Mouse (Mus musculus) yolk sac, embryonic 10.5 days (tissue): ENCODE data around the gene Zfp36.

Experiments
- DNase-seq: peaks from one replicate; pipeline ENCODE4 v3.0.0-alpha.2; 2017; ENCODE audit warnings: low spot score

The Zfp36 gene

DNA sequence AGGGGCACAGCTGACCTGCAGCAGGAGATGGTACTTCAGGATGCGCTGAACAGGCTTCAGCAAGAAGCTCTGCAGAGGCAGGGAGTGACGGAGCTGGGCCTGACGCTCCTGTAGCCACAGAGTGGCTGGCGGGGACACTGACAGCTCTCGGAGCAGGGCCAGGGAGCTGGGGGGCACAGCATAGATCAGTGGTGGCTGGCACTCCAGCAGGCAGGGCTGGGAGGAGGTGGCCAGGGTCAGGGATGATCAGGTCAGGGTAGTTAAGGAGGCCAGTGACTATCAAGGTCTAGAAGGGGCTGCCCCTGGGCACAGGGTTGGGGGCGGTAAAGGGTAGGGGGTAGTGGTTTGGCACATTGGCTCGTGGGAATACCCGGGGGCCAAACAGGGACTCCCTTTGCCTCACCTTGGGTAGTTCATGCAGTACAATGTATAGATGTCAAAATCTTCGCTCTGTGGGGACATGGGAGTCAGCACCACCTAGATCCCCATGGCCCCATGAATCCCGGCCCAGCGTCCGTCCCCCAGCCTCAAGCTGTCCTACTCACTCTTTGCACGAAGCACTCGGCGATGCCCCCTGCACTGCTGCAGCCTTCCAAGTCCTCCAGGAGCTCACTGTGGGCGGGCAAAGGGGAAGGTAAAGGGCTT is 11.7 kb downstream of the Zfp36 start:
- no peak for DNase-seq

DNA sequence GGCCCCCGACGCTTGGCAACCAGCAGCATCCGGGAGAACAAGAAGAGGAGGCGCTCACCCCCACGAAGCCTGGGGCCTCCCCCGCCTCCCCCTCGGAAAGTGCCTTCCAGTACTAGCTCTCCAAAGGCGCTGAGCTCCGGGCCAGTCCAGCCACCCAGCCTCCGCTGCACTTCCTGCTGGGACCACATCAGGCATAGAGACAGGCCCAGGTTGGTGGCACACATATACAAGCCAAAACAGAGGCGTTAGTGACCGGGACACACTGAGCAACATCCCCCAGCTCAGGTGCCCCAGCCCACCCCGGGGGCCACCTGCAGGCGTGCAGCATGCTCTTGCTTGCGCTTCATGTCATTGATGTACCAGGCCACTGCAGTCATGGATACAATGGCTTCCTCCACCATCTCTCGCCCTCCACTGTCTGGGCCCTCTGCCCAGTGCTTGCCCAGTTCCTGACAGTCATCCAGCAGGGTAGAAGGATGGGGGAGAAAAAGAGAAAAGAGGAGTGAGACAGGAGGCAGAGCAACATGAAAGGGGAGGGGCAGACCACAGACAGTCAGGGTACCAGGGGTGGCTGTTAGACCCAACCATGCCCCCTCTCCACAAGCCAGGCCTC is 12.3 kb downstream of the Zfp36 start:
- DNase-seq = no peak

DNA sequence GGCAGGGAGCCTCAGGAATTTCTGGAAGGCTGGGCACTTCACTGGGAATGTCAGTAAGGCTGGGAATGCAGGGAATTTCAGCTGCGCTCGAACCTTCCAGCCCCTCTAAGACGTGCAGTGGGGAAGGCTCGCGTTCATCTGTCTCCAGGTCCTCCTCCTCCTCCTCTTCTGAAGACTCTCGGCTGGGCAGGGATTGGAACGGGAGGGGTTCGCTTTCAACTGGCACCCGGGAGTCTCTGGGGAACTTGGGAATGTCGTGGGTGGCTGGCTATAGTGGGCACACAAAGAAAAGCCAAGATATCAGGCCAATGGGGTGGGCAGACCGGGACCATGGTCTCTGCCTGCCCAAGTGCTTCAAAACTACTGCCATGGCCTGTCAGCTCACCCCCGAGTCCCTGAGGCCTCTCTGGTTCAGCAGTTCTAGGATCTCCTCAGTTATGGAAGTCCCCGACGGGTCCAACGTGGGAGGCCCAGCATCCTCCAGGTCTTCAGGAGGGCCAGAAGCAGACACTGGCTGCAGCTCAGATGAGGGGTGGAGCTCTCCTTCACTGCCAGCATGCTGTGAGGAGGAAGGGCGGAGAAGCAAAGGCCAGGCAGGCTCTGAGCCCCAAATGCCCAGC is 17.5 kb downstream of the Zfp36 start:
- no peak for DNase-seq

DNA sequence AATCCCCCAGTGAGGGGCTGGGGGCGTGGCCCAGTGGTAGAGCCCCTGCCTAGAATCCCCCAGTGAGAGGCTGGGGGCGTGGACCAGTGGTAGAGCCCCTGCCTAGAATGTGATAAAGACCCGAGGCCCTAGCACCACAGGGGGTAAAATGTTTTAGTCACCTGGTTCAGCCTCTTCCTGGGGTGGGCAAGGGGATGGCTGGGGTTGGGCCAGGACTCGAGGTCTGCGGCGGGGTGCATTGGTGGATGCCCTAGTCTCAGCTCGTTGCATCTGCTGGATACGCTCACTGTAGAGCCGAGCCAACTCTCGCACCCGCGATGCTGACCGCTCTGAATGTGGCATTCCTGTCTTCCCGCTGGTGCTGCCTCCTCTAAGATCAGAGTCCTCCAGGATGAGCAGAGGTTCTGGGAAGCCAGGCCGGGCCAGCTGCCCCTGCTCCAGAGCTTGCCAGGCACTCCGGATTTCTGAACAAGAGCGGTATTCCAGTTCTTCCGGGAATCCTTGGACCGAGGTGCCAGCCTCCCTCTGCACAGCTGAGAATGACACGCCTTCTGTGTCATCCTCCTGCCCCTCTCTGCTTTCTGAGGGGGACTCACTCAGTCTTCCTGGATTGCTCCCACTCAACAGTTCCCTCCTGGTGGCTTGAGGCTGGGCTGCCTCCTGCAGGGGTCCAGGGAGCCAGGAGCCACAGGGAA is 18.3 kb downstream of the Zfp36 start:
- no peak for DNase-seq

DNA sequence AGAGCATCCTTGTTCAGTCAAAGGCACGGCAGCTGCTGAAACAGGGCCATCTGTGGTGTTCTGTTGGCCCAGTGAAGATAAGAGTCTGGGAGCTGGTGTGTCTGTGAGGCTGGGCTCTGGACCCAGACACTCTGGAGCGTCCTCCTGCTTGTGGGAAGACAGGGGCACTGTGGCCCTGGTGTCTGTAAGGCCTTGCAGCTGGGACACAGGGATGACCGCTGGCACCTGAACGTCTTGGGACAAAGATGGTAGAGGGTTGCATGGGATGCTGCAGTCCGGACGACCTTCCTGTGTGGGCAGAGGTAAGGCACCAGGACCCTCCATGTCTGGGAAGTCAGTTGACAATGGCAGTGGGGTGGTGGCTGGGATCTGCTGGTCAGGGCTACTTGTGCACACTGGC is 19.8 kb downstream of the Zfp36 start:
- DNase-seq = no peak

DNA sequence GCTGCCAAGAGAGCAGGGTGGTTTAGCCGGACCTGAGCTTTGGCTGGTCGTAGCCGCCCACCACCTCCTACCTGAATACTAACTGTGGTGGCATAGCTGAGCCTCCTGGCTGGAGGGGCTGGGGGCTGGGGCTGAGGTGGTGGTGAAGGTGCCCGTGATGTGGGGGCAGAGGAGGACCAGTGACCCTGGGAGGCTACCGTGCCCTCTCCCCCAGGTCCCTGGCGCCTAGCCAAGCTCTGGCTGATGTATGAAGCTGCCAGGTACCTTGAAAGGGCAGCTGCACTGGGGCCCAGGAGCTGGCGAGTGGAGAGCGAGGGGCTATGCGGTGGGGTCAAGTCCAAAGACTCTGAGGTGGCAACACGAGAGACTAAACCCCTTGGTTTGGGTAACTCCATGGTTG is 20.2 kb downstream of the Zfp36 start:
- DNase-seq = no peak

DNA sequence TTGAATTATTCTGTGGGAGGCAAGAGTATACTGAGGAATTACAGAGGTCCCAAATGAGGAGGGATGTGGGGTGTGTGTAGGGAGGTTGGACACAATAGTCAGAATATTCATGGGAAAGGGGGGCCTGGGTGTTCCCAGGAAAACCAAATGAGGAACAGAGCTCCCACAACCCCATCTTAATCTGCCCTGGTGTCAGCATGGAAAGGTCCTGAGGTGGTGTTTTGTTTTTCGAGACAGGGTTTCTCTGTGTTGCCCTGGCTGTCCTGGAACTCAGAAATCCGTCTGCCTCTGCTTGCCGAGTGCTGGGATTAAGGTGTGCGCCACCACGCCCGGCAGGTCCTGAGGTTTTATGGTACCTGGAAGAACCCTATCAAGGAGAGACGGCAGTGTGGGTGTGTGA is 21.6 kb downstream of the Zfp36 start:
- DNase-seq = no peak

DNA sequence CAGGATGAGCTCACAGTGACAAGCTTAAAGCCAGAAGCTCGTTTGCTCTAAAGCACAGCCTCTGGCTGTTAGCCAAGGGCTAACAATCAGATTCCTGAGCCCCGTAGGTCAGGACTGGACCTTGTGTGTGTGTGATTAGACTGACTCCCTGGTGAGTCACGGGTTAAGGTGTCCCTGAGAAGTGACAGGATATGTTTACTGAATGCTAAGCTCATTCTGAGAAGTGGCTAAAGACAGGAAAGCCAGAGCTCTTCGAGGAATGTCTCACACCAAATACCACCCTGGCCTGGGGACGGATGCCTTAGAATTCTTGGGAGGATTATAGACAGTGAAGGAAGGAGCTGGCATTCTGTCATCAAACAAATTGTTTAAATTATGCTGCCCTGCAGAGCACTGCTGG is 22.1 kb downstream of the Zfp36 start:
- DNase-seq = peak; percentile 85

DNA sequence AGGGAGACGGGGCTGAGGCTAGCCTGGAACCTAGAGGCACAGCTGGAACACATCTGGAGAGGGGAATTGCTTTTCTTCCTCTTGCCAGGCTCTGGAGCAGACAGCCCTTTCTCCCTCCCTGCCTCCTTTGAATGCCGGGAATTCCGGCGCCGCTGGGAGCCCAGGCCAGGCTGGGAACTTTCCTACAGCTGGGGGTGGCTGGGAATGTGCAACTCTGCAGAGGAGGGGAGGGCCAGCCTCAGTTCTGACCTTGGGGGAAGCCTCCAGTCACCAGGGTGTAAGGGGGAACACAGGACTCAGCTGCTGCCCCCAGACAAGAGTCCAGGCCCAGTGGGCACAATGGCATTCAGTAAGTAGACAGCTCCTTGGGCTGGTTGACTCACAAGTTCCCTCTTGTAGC is 23.1 kb downstream of the Zfp36 start:
- peak; percentile 81 for DNase-seq

DNA sequence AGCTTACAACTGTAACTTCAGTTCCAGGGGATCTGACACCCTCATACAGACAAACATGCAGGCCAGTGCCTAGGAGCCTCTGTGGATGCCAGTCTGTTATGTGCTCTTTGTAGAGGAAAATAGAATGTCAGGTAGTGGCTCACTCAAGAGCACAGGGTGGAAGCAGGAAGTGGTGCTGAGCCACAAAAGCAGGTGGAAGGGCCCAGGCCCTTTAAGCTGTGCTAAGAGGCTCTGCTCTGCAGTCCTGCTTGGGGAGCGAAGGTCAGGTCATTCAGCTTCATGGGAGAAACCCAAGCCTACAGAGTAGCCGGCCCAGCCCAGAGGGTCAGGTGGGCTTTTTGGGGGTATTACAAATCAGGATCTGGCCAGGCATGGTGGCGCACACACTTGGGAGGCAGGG is 24.8 kb downstream of the Zfp36 start:
- no peak for DNase-seq

DNA sequence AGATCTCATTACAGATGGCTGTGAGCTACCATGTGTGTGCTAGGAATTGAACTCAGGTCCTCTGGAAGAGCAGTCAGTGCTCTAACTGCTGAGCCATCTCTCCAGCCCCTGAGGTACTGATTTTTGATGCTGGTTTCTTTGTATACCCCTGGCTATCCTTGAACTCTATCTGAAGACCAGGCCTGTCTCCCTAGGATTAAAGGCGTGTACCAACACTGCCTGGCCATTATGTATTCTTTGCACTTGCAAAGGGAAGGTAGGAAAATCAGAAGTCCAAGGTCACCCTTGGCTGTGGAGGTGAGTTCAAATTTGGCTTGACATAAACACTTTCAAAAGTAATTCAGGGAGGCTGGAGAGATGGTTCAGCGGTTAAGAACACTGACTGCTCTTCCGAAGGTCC is 25.5 kb downstream of the Zfp36 start:
- DNase-seq = no peak

DNA sequence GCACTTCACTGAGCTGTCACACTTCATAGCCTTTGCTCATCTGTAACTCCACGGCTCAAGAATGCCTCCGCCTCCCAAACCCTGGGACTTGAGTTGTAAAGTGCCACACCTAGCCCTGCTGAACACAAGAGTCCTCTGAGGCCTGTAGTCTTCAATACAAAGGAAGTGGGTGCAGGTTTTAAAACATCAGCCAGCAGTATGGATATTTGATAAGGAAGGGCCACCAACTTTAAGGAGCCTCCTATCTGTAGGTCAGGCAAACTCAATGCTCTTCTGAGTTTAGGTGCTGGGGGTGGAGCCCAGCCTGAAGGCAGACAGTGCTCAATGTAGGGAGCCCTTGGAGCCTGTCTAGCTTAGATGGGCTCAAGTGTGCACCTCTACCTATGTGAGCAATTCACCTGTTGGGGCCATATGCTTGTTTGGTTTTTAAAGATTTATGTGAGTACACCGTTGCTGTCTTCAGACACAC is 25.9 kb downstream of the Zfp36 start:
- DNase-seq = no peak

DNA sequence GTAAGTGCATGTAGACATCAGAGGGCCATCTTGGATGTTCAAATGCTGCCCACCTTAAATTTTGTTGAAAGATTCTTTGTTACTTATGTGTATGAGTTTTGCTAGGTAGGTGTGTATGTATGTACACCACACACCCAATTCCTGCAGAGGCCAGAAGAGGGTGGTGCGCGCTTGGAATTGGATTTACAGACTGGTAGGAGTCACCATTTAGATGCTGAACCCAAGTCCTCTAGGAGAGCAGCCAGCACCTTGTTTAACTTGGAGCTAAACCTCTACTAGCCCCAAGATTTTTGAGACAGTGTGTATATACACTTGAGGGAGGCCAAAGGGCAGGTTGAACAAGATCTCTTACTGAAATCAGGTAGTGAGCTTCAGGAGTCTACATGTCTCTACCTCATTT is 26.8 kb downstream of the Zfp36 start:
- no peak for DNase-seq

DNA sequence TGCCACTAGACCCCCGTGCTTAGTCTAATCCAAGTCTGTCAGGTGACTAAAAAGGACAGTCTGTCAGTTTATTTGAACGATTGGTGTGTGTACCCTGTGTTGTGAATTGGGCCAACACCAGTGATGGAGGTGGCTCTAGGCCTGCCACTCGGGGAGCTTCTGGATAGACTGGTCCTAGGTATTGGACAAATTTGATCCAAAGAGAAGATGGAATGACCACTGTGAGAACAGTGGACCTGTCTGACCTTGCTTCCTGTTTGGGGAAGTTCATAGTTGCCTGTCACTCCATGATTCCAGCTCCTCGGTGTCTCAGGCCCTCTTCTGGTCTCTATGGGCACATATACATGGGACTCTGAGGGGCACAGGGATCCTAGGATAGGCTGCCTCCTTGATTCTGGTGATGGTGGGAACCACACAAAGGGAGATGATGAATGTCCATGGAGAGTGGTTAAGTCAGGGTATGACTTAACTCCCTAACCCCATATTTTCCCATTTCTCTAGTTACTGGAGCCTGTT is 28.3 kb downstream of the Zfp36 start:
- DNase-seq = no peak

DNA sequence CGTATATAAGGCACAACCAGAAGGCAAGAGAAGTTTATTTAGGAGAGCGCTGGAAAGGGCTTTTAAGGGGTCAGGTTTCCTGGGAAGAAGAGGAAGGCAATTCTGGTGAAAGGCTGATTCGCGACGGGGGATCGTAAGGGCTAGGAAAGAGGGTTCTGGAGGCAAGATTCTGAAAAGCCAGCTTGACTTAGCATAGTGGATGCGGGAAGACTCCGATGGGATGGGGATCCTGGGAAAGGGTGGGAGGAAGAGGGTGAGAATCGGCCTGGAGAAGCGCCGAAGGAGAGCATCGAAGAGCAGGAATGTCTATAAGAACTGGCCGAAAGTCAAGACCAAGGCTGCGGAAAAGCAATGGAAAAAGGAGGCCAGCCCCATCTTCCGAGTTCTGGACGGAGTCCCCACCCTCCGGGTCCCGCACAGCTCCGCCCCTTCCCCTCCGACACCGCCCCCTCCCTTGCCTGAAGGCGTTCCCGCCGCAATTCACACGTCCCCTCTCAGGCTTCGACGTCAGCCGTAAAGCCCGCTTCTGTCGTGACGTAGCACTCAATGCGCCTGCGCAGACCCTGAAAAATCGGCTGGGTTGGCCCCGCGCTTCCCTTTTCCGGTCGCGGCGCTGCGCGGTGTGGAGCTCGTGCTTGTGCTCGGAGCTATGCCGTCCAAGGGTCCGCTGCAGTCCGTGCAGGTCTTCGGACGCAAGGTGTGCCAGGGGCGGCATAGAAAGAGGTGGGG is 29.7 kb downstream of the Zfp36 start, which contains the start of gene Rps16:
TSS of gene Rps16 (plus strand) at position 498 of the 729 bp plus-strand sequence.
- peak; percentile 98 for DNase-seq

DNA sequence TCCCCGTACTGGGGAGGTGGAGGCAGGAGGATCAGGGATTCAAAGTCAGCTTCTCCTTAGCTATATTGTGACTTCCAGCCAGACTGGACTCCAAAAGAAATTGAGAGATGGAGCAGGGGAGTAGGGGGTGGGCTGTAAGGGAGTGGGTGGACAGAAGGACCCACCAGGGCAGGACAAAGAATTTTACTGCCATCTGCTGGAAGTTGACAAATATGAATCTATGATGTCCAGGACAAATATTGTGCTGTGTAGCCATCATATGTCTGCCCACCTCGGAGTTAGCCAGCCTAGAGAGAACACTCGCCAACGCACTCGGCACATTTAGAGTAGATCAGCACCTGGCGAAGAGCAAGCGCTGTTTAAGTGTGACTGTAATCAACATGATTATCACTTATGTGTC is 31.5 kb downstream of the Zfp36 start:
- no peak for DNase-seq

DNA sequence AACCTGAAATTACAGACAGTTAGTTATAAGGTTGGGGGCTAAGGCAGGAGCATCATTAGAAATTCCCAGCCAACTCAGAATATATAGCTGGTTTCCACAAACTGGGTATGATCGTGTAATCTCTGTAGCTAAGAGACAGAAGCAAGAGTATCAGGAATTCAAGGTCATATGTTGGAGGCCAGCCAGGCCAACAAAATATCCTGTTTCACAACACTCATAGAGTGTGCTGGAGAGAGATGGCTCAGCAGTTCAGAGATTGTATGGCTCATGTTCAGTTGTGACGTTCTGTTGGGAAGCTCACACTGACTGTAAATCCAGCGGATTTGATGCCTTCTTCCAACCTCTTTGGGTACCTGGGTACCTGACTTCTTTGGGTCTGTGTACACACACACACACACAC is 32.3 kb downstream of the Zfp36 start:
- DNase-seq = no peak

DNA sequence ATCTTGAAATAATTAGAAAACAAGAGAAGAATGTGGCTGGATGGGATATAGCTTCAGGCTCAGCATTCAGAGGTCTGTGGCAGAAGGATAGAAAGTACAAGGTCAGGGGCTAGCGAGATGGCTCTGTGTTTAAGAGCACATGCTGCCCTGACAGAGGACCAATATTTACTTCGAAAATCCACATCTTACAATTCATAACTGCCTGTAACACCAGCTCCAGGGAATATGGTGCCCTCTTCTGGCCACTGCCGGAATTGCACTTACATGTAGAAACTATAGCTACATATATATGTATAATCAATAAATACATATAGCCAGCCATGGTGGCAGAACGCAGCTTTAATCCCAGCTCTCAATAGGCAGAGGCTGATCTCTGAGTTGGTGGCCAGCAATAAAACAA is 35.4 kb downstream of the Zfp36 start:
- DNase-seq = peak; percentile 51

DNA sequence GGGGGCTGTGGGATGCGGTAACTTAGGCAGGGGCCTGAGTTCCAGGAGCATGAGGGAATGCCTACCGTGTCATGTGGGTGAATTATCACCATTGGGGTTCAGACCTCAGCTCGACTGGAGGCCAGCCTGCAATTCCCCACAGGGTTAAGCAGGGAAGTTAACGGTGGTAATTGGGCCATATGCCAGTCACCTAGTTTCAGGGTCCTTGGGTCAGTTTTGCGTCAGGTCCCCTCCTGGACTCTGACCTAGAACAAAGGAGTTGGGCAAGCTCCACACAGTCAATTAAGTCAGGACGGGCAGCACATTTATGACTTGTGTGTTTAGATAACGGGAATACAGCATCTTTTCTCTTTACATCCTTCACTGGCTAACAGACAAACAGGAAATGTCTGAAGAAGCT is 38.7 kb downstream of the Zfp36 start:
- no peak for DNase-seq

DNA sequence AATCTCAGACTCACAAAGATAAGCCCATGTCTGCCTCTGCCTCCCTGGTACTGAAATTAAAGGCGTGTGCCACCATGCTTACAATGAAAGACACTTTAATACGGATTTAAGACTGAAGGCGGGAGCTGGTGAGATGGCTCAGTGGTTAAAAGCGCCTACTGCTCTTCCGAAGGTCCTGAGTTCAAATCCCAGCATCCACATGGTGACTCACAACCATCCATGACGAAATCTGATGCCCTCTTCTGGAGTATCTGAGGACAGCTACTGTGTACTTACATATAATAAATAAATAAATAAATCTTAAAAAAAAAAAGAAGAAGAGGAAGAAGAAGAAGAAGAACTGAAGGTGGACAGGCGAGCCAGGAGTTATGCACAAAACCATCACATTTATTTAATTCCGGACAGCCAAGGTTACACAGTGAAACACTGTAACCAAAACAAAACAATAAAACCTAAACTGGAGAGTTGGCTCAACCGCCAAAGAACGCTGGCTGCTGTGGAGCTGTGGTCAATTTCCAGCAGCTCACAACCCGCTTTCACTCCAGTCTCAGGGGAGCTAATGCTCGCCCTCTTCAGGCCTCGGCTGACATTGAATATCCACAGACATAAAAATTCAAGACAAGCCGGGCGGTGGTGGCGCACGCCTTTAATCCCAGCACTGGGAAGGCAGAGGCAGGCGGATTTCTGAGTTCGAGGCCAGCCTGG is 40.7 kb downstream of the Zfp36 start:
- peak; percentile 35 for DNase-seq
